7 mouse cellular contexts compared by ENCODE assay signal in the genomic region with DNA sequence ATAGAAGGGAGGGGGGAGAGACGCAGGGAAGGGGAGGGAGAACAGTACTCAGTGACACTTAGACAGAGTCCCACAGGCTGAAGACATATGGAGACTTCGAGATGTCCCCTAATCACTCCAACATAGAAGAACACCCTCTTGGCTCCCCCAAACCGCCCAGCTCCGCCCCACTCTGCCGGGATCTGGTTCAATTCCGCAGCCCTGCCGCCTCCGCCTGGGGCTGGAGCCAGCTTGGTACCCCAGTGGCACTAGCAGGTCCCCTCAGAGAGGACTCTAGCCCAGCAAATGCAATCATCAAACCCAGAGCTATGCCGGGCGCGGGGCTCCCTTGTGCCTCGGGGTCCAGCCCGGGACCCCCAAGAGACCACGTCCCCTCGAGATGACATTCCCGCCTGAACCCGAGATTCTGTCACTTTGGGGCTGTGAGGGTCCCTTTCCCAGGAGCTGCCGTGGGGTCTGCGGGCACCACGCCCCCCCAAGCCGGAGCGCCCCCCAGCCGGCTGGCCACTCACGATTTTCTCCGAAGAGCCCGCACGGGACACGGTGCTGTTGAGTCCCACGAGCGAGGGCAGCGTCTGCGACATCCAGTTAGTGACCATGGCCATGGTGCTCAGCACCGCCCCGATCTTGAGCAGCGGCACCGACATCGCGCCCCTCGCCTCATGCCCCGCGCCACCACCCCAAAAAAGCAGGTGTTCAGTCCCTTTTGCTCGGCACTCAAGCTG. TPM values are rescaled to one million over a fixed set of nuclear protein-coding genes. Genes with fewer than 3 reads are reported as not detected.
DNase-seq lines count a peak whose midpoint lies in the region; ATAC-seq and TF ChIP-seq lines count a peak whose summit lies in the region.

No protein-coding gene starts in this region.

- TF ChIP-seq CTCF in liver, adult 2 months (IDR thresholded peaks at IDR 0.05; ENCODE audit: low read depth, low read length): no peak
- no peak for TF ChIP-seq CTCF in forebrain, postnatal 0 days (IDR thresholded peaks at IDR 0.05; ENCODE audit: low read depth)

- peak; percentile 36; the same call in 1 of the 2 replicates for ATAC-seq in embryonic facial prominence, embryonic 11.5 days (replicated peaks; ENCODE audit: insufficient number of reproducible peaks, low FRiP score, low TSS enrichment, low read depth)
- ATAC-seq in forebrain, postnatal 0 days: peak; percentile 35
- peak; percentile 31 for ATAC-seq in midbrain, embryonic 12.5 days (ENCODE audit: low FRiP score, low read depth)

- no peak for DNase-seq in liver, adult 2 months (ENCODE audit: extremely low read depth, low read depth, low spot score)
- no peak for DNase-seq in liver
- DNase-seq in embryonic facial prominence, embryonic 11.5 days (ENCODE audit: low spot score): no peak
- DNase-seq in forebrain, postnatal 0 days: no peak
- DNase-seq in natural killer cell, adult 2 months (ENCODE audit: low spot score in 2 of 2): no peak
- DNase-seq in urinary bladder, adult 2 months (ENCODE audit: low spot score): no peak

- peak overlapping the region; percentile 89 for H3K4me2 ChIP-seq in embryonic facial prominence, embryonic 11.5 days (ENCODE audit: low read depth, low read length)
- H3K4me2 ChIP-seq in forebrain, postnatal 0 days (ENCODE audit: low read depth): peak overlapping the region; percentile 89
- H3K4me2 ChIP-seq in midbrain, embryonic 12.5 days (replicated peaks): peak overlapping the region; percentile 97

- no peaks in the 10 kb centered on the region for H3K36me3 ChIP-seq in liver, adult 2 months (ENCODE audit: control insufficient read depth, insufficient read depth, low read length)
- no peaks in the 10 kb centered on the region for H3K36me3 ChIP-seq in embryonic facial prominence, embryonic 11.5 days (replicated peaks; ENCODE audit: control insufficient read depth, insufficient read depth, low read depth, low read length)
- H3K36me3 ChIP-seq in forebrain, postnatal 0 days (ENCODE audit: insufficient read depth): no peaks in the 10 kb centered on the region
- no peaks in the 10 kb centered on the region for H3K36me3 ChIP-seq in midbrain, embryonic 12.5 days

- H3K27ac ChIP-seq in liver, adult 2 months (replicated peaks; ENCODE audit: insufficient read depth, low read depth, low read length): no peak overlapping the region
- H3K27ac ChIP-seq in embryonic facial prominence, embryonic 11.5 days (replicated peaks; ENCODE audit: low read depth, low read length): no peak overlapping the region
- no peak overlapping the region for H3K27ac ChIP-seq in forebrain, postnatal 0 days (ENCODE audit: low read depth, low read length)
- H3K27ac ChIP-seq in midbrain, embryonic 12.5 days (replicated peaks): no peak overlapping the region

- no peak for TF ChIP-seq POLR2A in liver, adult 2 months (IDR thresholded peaks at IDR 0.05; ENCODE audit: extremely low read depth, insufficient read depth, low read length)

- no peaks in the 10 kb centered on the region for H3K9me3 ChIP-seq in embryonic facial prominence, embryonic 11.5 days (replicated peaks; ENCODE audit: control insufficient read depth, low read length)
- H3K9me3 ChIP-seq in forebrain, postnatal 0 days (ENCODE audit: low read length): no peaks in the 10 kb centered on the region
- H3K9me3 ChIP-seq in midbrain, embryonic 12.5 days: no peaks in the 10 kb centered on the region

- H3K79me2 ChIP-seq in liver, adult 2 months (ENCODE audit: control insufficient read depth, insufficient read depth, low read length): no peaks in the 10 kb centered on the region

- peak overlapping the region; percentile 45; the same call in 1 of the 2 replicates for H3K4me3 ChIP-seq in liver, adult 2 months (ENCODE audit: insufficient read depth, low read depth, low read length)
- H3K4me3 ChIP-seq in embryonic facial prominence, embryonic 11.5 days (ENCODE audit: low read depth, low read length): peak overlapping the region; percentile 50
- H3K4me3 ChIP-seq in forebrain, postnatal 0 days (ENCODE audit: low read depth, low read length): peak overlapping the region; percentile 46
- peak overlapping the region; percentile 60 for H3K4me3 ChIP-seq in midbrain, embryonic 12.5 days

- WGBS in liver, adult 2 months: 9% methylated on average over 42 of the region's 42 CpGs
- WGBS in embryonic facial prominence, embryonic 11.5 days: 1% methylated on average over 41 of the region's 42 CpGs
- WGBS in forebrain, postnatal 0 days: 2% methylated on average over 41 of the region's 42 CpGs
- 2% methylated on average over 42 of the region's 42 CpGs for WGBS in midbrain, embryonic 12.5 days

- H3K9ac ChIP-seq in liver, adult 2 months (ENCODE audit: low read depth, low read length): peak overlapping the region; percentile 28; the same call in 1 of the 2 replicates
- peak overlapping the region; percentile 50 for H3K9ac ChIP-seq in embryonic facial prominence, embryonic 11.5 days (replicated peaks; ENCODE audit: low read length)
- H3K9ac ChIP-seq in forebrain, postnatal 0 days: peak overlapping the region; percentile 59
- H3K9ac ChIP-seq in midbrain, embryonic 12.5 days (replicated peaks): peak overlapping the region; percentile 66

- peaks cover 6% of the 10 kb centered on the region; the same call in 1 of the 2 replicates for H3K4me1 ChIP-seq in liver, adult 2 months (ENCODE audit: control insufficient read depth, insufficient read depth, low read length)
- no peaks in the 10 kb centered on the region for H3K4me1 ChIP-seq in embryonic facial prominence, embryonic 11.5 days (ENCODE audit: control insufficient read depth, insufficient read depth, low read length)
- H3K4me1 ChIP-seq in forebrain, postnatal 0 days (ENCODE audit: insufficient read depth): 0 out of 2 replicates have a peak, but pooled peaks cover 10% of the 10 kb centered on the region
- H3K4me1 ChIP-seq in midbrain, embryonic 12.5 days: peaks cover 37% of the 10 kb centered on the region

- H3K27me3 ChIP-seq in liver, adult 2 months (ENCODE audit: control insufficient read depth, insufficient read depth, low read length): peaks cover 13% of the 10 kb centered on the region
- peaks cover 34% of the 10 kb centered on the region for H3K27me3 ChIP-seq in embryonic facial prominence, embryonic 11.5 days (ENCODE audit: control insufficient read depth, insufficient read depth, low read length)
- H3K27me3 ChIP-seq in forebrain, postnatal 0 days (ENCODE audit: insufficient read depth, low read length): 0 out of 2 replicates have a peak, but pooled peaks cover 7% of the 10 kb centered on the region
- H3K27me3 ChIP-seq in midbrain, embryonic 12.5 days: peaks cover 65% of the 10 kb centered on the region

RNA-seq across cellular contexts. Expression of a gene that starts 19.9 kb away (rescaled TPM):
- 0.09 and 0.34 TPM in 2 replicates for total RNA-seq in liver, adult 2 months (2014; rRNA removed)
- polyA plus RNA-seq in liver, adult 2 months (2012; rRNA removed): 0.14 and 0.72 TPM in 2 replicates
- 11.0 and 13.9 TPM in 2 replicates for polyA plus RNA-seq in embryonic facial prominence, embryonic 11.5 days (2014; fragmentation: Nextera tagmentation; extraction: Ambion mirVana)
- 251 and 263 TPM in 2 replicates for total RNA-seq in forebrain, postnatal 0 days (2014; rRNA removed)
- polyA plus RNA-seq in forebrain, postnatal 0 days (2015; fragmentation: Nextera tagmentation; extraction: Ambion mirVana): 210 and 249 TPM in 2 replicates
- 40.8 and 42.9 TPM in 2 replicates for polyA plus RNA-seq in midbrain, embryonic 12.5 days (2016; fragmentation: Nextera tagmentation; extraction: Ambion mirVana)
- 4.7 and 6.2 TPM in 2 replicates for polyA plus RNA-seq in urinary bladder, adult 2 months (2012; rRNA removed)
